Mouse (Mus musculus) adrenal gland, postnatal 36 days (tissue): Measurements from ENCODE around the gene Crocc2. TPM values are rescaled to one million over a fixed set of nuclear protein-coding genes. Genes with fewer than 3 reads are reported as not detected.
A peak's percentile ranks its signal among the peaks of the same experiment; 100 is the strongest.

Experiments used
- DNase-seq, 2 experiments: peaks; one replicate each; pipeline ENCODE4 v3.0.0; 2021; ENCODE audit warnings: mixed read lengths in 1 of 2
- microRNA-seq: library from miRNA; unstranded; fragments of <30 nt; microRNA quantifications from one replicate; pipeline ENCODE4 v1.2.0, GENCODE M21; 2021
- total RNA-seq, 2 experiments: library from RNA; stranded (reverse); gene quantifications; 2 replicates each; pipeline ENCODE4 v1.2.3; 2021

Gene Crocc2
- total RNA-seq, 2 experiments from 2014 or later = 0.03 TPM; not detected in 1

DNA sequence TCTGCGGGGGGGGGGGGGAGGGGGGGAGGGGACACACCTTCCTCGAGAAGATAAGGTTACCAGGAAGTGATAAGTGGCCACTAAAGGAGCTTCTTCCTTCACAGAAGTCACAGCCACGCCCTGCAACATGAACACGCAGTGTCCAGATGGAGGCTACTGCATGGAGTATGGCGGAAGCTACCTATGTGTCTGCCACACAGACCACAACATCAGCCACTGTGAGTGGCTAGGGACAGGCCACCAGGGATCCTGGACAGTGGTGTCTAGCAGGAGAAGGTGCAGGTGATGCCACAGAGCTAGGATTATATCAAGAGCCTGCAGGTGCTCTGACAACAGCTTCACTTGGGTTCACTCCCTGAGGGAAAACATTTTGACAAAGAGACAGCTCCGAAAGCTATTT is 103.2 kb downstream of the Crocc2 start:
- DNase-seq = no peak

- peak; percentile 58 to 72 for DNase-seq
Measured at GRCm38 (mm10) chr1:93272409-93272821, 103.9 kb downstream of the Crocc2 start.

DNA sequence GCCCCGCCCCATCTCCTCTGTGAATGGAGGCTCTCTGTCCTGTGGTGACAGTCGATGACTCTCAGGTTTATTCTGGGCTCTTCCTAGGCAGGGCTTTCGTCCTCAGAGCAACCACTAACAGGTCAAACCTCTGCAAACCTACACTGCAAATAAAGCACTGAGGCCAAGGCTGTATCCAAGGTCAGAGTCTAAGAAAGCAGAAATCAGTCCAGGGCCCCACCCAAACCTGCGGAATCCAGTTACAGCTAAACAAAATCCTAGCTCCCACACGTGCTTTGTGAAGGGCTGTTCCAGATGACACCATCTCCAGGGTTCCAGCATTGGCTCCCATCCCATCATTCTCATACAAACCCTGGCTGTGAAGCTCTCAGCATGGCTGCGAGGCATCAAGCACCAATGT is 107.0 kb downstream of the Crocc2 start:
- DNase-seq = no peak

GRCm38 (mm10) chr1:93277041-93277440 is 108.5 kb downstream of the Crocc2 start:
- DNase-seq = no peak

Small RNAs within 50 kb of the gene (microRNA-seq; reads per million reads assigned to microRNA genes)
- not detected for gene Mir6901

Other genes starting within 250 kb of the Crocc2 start
- gene Capn10, start 234.3 kb upstream of the Crocc2 start, total RNA-seq = 10 to 100 TPM; 16.0 to 16.7 TPM
- 1 to 10 TPM in 1 of 2 experiments, under 1 TPM in 1; 0.53 to 1.9 TPM for gene Gpr35, start 217.9 kb upstream of the Crocc2 start, total RNA-seq
- gene Aqp12, start 162.4 kb upstream of the Crocc2 start, total RNA-seq = not detected
- gene Kif1a, start 66.8 kb upstream of the Crocc2 start, total RNA-seq = 10 to 100 TPM; 20.7 to 27.9 TPM
- not detected for gene Agxt, start 33.5 kb upstream of the Crocc2 start, total RNA-seq
- not detected for gene 2310007B03Rik, start 7.8 kb upstream of the Crocc2 start, total RNA-seq
- 10 to 100 TPM; 15.5 to 18.3 TPM for gene Sned1, start 67.1 kb downstream of the Crocc2 start, total RNA-seq
- 10 to 100 TPM; 23.0 to 24.9 TPM for gene Mterf4, start 137.2 kb downstream of the Crocc2 start, total RNA-seq
- 10 to 100 TPM; 31.8 to 32.5 TPM for gene Ppp1r7, start 174.1 kb downstream of the Crocc2 start, total RNA-seq
- 1 to 10 TPM; 3.3 to 3.7 TPM for gene Pask, start 174.8 kb downstream of the Crocc2 start, total RNA-seq
- not detected for gene Ano7, start 205.2 kb downstream of the Crocc2 start, total RNA-seq